Mouse (Mus musculus): ENCODE data around the gene Il19.

Il19 gene

GRCm38 (mm10) chr1:130940065-130940687, at the start of gene Il19:
Il19 (minus strand) TSS chr1:130940115.
- DNase-seq (ENCODE audit: low spot score), result no peak

- no peak for DNase-seq (ENCODE audit: low spot score)
These were observed 49.4 kb upstream of the Il19 start for GRCm38 (mm10) chr1:130989331-130989730.

GRCm38 (mm10) chr1:130987418-130987817, 47.5 kb upstream of the Il19 start:
- no peak for DNase-seq (ENCODE audit: low spot score)

GRCm38 (mm10) chr1:130987001-130987400, 47.1 kb upstream of the Il19 start:
- no peak for DNase-seq (ENCODE audit: low spot score)

GRCm38 (mm10) chr1:130984441-130984840, 44.5 kb upstream of the Il19 start:
- DNase-seq (ENCODE audit: low spot score), result no peak

GRCm38 (mm10) chr1:130979455-130979854, 39.5 kb upstream of the Il19 start:
- peak; percentile 27 for DNase-seq (ENCODE audit: low spot score)

GRCm38 (mm10) chr1:130963891-130964290, 24.0 kb upstream of the Il19 start:
- DNase-seq (ENCODE audit: low spot score), result no peak

GRCm38 (mm10) chr1:130946920-130947319, 7.0 kb upstream of the Il19 start:
- DNase-seq (ENCODE audit: low spot score), result no peak

GRCm38 (mm10) chr1:130941801-130942200, 1.9 kb upstream of the Il19 start:
- DNase-seq (ENCODE audit: low spot score), result no peak

- DNase-seq (ENCODE audit: low spot score), result no peak
These were observed 1.7 kb downstream of the Il19 start for GRCm38 (mm10) chr1:130938192-130938591.

GRCm38 (mm10) chr1:130937170-130937569, 2.7 kb downstream of the Il19 start:
- DNase-seq (ENCODE audit: low spot score), result no peak

- DNase-seq (ENCODE audit: low spot score), result no peak
These were observed 3.6 kb downstream of the Il19 start for GRCm38 (mm10) chr1:130936351-130936750.

- no peak for DNase-seq (ENCODE audit: low spot score)
These were observed 13.4 kb downstream of the Il19 start for GRCm38 (mm10) chr1:130926484-130926883.

- DNase-seq (ENCODE audit: low spot score), result no peak
These were observed 21.5 kb downstream of the Il19 start for GRCm38 (mm10) chr1:130918323-130918980.

GRCm38 (mm10) chr1:130911401-130912010, 28.4 kb downstream of the Il19 start, which contains the start of gene Il20:
Il20 (minus strand) TSS chr1:130911451.
- DNase-seq (ENCODE audit: low spot score), result no peak

- no peak for DNase-seq (ENCODE audit: low spot score)
These were observed 37.4 kb downstream of the Il19 start for GRCm38 (mm10) chr1:130902505-130902904.

GRCm38 (mm10) chr1:130894468-130894867, 45.4 kb downstream of the Il19 start:
- no peak for DNase-seq (ENCODE audit: low spot score)

- DNase-seq (ENCODE audit: low spot score), result no peak
These were observed 46.4 kb downstream of the Il19 start for GRCm38 (mm10) chr1:130893329-130894040.

- DNase-seq (ENCODE audit: low spot score), result no peak
These were observed 47.5 kb downstream of the Il19 start for GRCm38 (mm10) chr1:130892446-130892845.

GRCm38 (mm10) chr1:130887354-130887753, 52.6 kb downstream of the Il19 start, which contains the start of gene Il24:
Il24 (minus strand) TSS chr1:130887454.
- DNase-seq (ENCODE audit: low spot score), result no peak

- no peak for DNase-seq (ENCODE audit: low spot score)
These were observed 56.8 kb downstream of the Il19 start for GRCm38 (mm10) chr1:130883146-130883545.

Data from ovary, postnatal 14 days (tissue).